Mouse (Mus musculus) layer of hippocampus, adult 2 months (tissue): ENCODE results near the gene Zmynd10. TPM values are rescaled to one million over a fixed set of nuclear protein-coding genes. Genes with fewer than 3 reads are reported as not detected.
A peak's percentile ranks its signal among the peaks of the same experiment; 100 is the strongest.

Experiments used
- DNase-seq, 2 experiments: peaks; one replicate each; pipeline ENCODE4 v3.0.0; 2022; ENCODE audit warnings: low spot score in 2 of 2
- H3K27ac ChIP-seq: fragments of 200-600 bp; 2 replicates; pipeline ENCODE4 v1.8.1; 2022
- H3K4me3 ChIP-seq: fragments of 200-600 bp; 2 replicates; pipeline ENCODE4 v1.8.1; 2022; ENCODE audit warnings: mild to moderate bottlenecking
- CTCF ChIP-seq: fragments of 200-600 bp; conservative IDR thresholded peaks from 2 replicates; pipeline ENCODE4 v1.8.1; 2022; ENCODE audit warnings: antibody characterized with exemption, mild to moderate bottlenecking, moderate library complexity
- total RNA-seq, 2 experiments: library from RNA; stranded (reverse); gene quantifications; 2 replicates each; pipeline ENCODE4 v1.2.3; 2021

Zmynd10 gene
- total RNA-seq, 2 experiments from 2014 or later: 4.7 to 5.7 TPM

DNA sequence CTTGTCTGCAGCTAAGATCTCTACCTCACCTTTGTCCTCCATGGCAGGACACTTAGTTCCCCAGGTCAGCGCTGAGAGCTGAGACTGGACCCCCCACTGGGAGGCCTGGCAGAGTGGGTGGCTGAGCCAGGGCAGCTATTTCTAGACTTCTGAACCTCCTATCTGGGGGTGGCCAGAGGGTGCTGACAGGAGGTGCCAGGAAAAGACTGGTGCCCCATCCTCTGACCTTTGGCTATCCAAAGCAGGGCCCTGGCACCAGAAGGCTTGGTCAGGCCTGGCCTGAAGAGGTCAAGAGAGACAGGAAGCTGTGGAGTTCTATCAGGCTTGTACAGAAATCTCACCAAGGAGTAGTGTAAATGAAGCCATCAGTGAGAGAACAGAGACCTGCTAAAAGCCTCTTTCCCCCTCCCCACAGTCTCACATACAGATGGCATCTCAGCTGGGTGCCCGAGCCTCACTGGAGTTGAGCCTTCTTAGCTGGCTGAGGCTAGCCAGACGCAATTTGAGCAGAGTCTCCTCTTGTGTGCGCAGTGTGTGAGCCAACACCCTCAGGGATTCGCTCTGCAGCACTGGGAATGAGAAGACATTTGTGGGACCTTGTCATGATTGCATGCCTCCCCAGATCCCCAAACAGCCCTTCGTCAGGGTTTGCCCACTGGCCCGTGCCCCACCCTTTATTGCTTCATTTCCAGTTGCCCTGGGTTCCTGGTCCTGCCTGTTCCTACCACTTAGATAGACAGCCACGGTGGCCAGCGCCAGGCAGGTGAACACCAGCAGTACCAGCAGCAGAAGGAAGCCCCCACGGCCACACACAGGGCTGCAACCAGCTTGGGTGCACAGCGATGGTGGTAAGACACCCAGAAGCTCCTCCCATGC is 46.2 kb downstream of the Zmynd10 start:
- Histone ChIP-seq H3K27ac (no peak overlapping the region), H3K4me3 (no peak overlapping the region)
- TF ChIP-seq CTCF: no peak
- no peak for DNase-seq

DNA sequence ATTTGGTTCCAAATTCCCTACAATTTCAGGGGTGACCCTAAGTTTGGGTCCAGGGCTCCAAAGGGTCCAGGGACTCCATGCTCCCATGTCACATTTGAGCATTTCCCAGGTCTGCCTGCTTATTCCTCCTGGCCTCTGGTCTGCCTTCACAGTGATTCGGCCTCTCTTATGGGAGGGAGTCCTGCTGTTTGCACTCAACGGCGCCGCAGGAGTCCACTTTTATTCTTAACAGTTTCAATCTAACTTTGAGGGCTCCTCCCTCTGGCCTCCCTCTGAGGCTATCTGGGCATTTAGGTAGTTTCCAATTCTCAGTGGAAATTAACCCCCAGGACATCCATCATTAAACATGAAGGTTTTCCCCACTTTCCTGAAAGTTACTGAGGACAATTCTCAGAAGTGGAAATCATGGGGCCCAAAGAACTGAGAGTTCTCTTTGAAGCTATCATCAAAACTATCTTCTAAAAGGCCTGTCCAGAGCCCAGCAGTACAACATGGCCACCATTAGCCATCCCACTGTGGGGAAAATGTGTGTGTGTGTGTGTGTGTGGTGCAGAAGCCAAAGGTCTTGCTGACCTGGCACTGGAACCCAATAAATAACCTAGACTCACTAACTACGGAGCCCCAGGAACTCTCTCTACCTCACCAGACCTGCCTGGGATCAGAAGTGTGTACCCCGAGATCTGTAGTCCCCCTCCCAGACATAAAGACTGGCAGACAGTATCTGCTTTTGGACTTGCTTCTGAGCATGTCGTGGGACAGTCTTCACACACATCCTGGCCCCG is 47.4 kb downstream of the Zmynd10 start:
- H3K4me3 ChIP-seq: no peak overlapping the region
- H3K27ac ChIP-seq: no peak overlapping the region
- no peak for DNase-seq
- TF ChIP-seq CTCF: no peak

DNA sequence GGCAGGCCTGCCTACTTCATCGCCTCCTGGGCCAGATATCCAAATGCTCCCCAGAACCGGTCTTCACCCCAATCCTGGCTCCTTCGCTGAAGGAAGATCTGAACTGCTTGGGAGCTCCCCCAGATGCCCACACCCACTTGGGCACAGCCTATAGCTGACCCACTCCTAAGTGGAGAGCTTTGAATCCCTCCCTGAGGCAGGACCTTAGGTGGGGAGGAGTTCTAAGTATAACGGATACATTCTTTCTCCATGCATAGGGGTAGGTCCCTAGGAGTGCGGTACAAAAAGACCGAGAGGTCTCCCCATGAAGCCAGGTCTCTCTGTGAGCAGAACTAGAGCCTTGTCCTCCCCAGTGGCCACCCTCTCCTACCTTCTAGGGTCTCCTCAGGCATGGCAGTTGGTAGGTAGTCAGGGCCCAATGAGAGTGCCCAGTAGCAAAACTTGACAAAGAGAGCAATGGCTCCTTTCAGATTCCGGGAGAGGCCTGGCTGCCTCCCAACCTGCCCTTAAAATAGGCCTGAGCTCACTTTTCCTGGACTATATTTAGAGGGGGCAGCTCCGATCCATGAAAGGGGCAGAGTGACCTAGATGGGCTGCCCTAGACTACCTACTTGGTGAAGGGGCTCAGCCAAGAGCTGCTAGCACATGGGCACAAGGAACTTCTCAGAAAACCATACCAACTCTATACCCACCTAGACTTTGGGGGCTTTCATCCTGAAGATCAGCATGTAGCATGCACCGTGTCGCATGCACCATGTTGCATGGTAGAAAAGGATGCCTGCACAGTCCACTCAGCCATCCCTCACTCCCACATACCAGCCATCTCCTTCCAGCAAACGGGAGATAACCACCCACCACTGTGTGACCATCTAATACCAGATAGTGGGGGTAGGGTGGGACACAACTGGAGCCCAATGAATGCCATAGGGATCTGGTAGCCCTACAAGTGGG is 49.8 kb downstream of the Zmynd10 start:
- Histone ChIP-seq H3K4me3 (no peak overlapping the region), H3K27ac (0 out of 2 replicates have a peak overlapping the region, but pooled peaks have one; percentile 28)
- DNase-seq: no peak
- no peak for TF ChIP-seq CTCF

DNA sequence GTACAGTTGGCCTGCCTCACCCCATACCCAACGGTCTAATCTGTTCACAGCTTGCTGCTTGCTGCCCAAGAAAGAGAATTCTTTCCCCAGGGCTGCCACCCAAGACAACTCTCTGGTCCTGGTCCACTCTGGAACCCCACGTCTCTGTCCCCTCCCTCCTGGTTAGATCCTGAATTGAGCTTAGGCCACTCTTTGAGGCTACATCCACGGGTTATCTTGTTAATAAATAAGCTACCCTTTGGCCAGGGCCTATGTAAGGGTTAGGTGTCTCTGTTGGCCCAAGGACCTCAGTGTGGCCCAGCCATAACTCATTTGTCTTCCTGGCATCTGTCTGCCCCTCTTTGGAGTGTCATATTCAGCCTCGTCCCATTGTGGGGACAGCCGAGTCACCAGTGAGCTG is 51.3 kb downstream of the Zmynd10 start:
- no peak for DNase-seq
- Histone ChIP-seq H3K27ac (no peak overlapping the region), H3K4me3 (no peak overlapping the region)
- no peak for TF ChIP-seq CTCF

- Histone ChIP-seq H3K4me3 (no peak overlapping the region; the same call in 1 of the 2 replicates), H3K27ac (no peak overlapping the region; the same call in 1 of the 2 replicates)
- no peak for DNase-seq
- no peak for TF ChIP-seq CTCF
These were observed 52.3 kb downstream of the Zmynd10 start for GRCm38 (mm10) chr9:107599433-107599832.

GRCm38 (mm10) chr9:107599842-107600241 is 52.7 kb downstream of the Zmynd10 start:
- peak in 1 of 2 experiments; percentile 41 for DNase-seq
- no peak for TF ChIP-seq CTCF
- Histone ChIP-seq H3K4me3 (no peak overlapping the region; the same call in 1 of the 2 replicates), H3K27ac (no peak overlapping the region; the same call in 1 of the 2 replicates)

GRCm38 (mm10) chr9:107600745-107601144 is 53.6 kb downstream of the Zmynd10 start:
- TF ChIP-seq CTCF: peak; percentile 58
- no peak for DNase-seq
- Histone ChIP-seq H3K27ac (no peak overlapping the region), H3K4me3 (no peak overlapping the region)

Other genes starting within 250 kb of the Zmynd10 start
- gene Hemk1, start 208.9 kb upstream of the Zmynd10 start, total RNA-seq: 10 to 100 TPM; 15.9 to 21.4 TPM
- gene 6430571L13Rik, start 206.7 kb upstream of the Zmynd10 start, total RNA-seq: 1 to 10 TPM; 2.5 to 2.9 TPM
- gene Cacna2d2, start 147.7 kb upstream of the Zmynd10 start, total RNA-seq: 10 to 100 TPM; 18.1 to 19.3 TPM
- 10 to 100 TPM; 35.8 to 41.0 TPM for gene Tmem115, start 13.4 kb upstream of the Zmynd10 start, total RNA-seq
- 10 to 100 TPM; 13.8 to 15.3 TPM for gene Cyb561d2, start 5.1 kb upstream of the Zmynd10 start, total RNA-seq
- gene Nprl2, start 5.1 kb upstream of the Zmynd10 start, total RNA-seq: 10 to 100 TPM; 44.2 to 45.2 TPM
- 10 to 100 TPM; 16.2 to 17.6 TPM for gene Rassf1, start 4.3 kb downstream of the Zmynd10 start, total RNA-seq
- gene Tusc2, start 16.0 kb downstream of the Zmynd10 start, total RNA-seq: 10 to 100 TPM; 77.2 to 83.1 TPM
- 10 to 100 TPM; 11.5 to 16.9 TPM for gene Hyal2, start 20.6 kb downstream of the Zmynd10 start, total RNA-seq
- 1 to 10 TPM; 6.9 to 7.6 TPM for gene Hyal1, start 29.6 kb downstream of the Zmynd10 start, total RNA-seq
- 10 to 100 TPM; 10.9 to 12.6 TPM for gene Naa80, start 31.6 kb downstream of the Zmynd10 start, total RNA-seq
- gene Hyal3, start 33.5 kb downstream of the Zmynd10 start, total RNA-seq: 1 to 10 TPM; 2.0 to 2.1 TPM
- gene Ifrd2, start 40.3 kb downstream of the Zmynd10 start, total RNA-seq: 10 to 100 TPM; 13.7 to 15.2 TPM
- gene Sema3b, start 61.9 kb downstream of the Zmynd10 start, total RNA-seq: 1 to 10 TPM; 1.9 to 2.2 TPM
- 100 to 1,000 TPM; 208 to 222 TPM for gene Gnai2, start 88.1 kb downstream of the Zmynd10 start, total RNA-seq
- 10 to 100 TPM; 55.7 to 65.0 TPM for gene Slc38a3, start 122.2 kb downstream of the Zmynd10 start, total RNA-seq
- gene Gnat1, start 132.4 kb downstream of the Zmynd10 start, total RNA-seq: under 1 TPM in 1 of 2 experiments, not detected in 1; 0.17 TPM
- gene Sema3f, start 163.2 kb downstream of the Zmynd10 start, total RNA-seq: 1 to 10 TPM; 2.8 to 3.5 TPM
- gene Rbm5, start 223.7 kb downstream of the Zmynd10 start, total RNA-seq: 100 to 1,000 TPM; 141 to 159 TPM